Mouse (Mus musculus): ENCODE results near the gene Vmn1r213.

GRCm38 (mm10) chr13:23030118-23030517, 22.7 kb downstream of the Vmn1r213 start, which contains the start of gene Vmn1r214:
- no peak for TF ChIP-seq EP300 (IDR thresholded peaks at IDR 0.05)
- TF ChIP-seq CTCF (IDR thresholded peaks at IDR 0.05) = no peak
